Mouse (Mus musculus) lung, adult 2 months (tissue): ENCODE data around the gene Pip4k2b. TPM values are rescaled to one million over a fixed set of nuclear protein-coding genes. Genes with fewer than 3 reads are reported as not detected.

Experiments
- DNase-seq: peaks from one replicate; pipeline ENCODE4 v3.0.0; 2022
- H3K4me1 ChIP-seq: fragments of 200-500 bp; 2 replicates; pipeline ENCODE4 v1.6.1; 2011; ENCODE audit warnings: low read length; ENCODE audit not compliant: control insufficient read depth, insufficient read depth
- H3K4me3 ChIP-seq: fragments of 200-500 bp; replicated peaks from 2 replicates; pipeline ENCODE3; 2011; ENCODE audit warnings: low read depth, mild to moderate bottlenecking, control low read depth, low read length; ENCODE audit errors: extremely low read depth
- CTCF ChIP-seq: fragments of 200-500 bp; IDR thresholded peaks from 2 replicates; pipeline ENCODE4 v1.5.1; 2011; ENCODE audit warnings: mild to moderate bottlenecking, low read length, control low read depth; ENCODE audit not compliant: insufficient read depth
- POLR2A ChIP-seq: fragments of 200-500 bp; IDR thresholded peaks from 2 replicates; pipeline ENCODE4 v1.6.1; 2011; ENCODE audit warnings: low read depth, mild to moderate bottlenecking, control low read depth, low read length, borderline replicate concordance; ENCODE audit errors: extremely low read depth
- WGBS: fragments of 180-500 bp; shearing (Covaris S2); methylation state at CpG from one replicate; pipeline ENCODE4 v1.1.7; 2018; 5-methylcytosine and 5-hydroxymethylcytosine counted together
- polyA plus RNA-seq: library from polyadenylated mRNA; depleted of rRNA; stranded (reverse); fragments of >200 nt; gene quantifications from 2 replicates; pipeline ENCODE4 v1.2.3, GENCODE M21; 2012; rRNA removed

Pip4k2b gene
- polyA plus RNA-seq, 1 experiment = 14.6 TPM

- TF ChIP-seq CTCF = no peak
- TF ChIP-seq POLR2A = no peak
- 85% methylated on average over 13 of the region's 13 CpGs for WGBS
- Histone ChIP-seq H3K4me1 (peaks cover 17% of the 10 kb centered on the region), H3K4me3 (no peak overlapping the region)
- no peak for DNase-seq
Measured at GRCm38 (mm10) chr11:97665431-97665830, 79.1 kb downstream of the Pip4k2b start.

Other genes starting within 250 kb of the Pip4k2b start
- 0.08 TPM in 1 of 2 replicates, not detected in the other for gene 4933428G20Rik, start 244.4 kb downstream of the Pip4k2b start, polyA plus RNA-seq
- gene Srcin1, start 168.5 kb downstream of the Pip4k2b start, polyA plus RNA-seq = 6.4 and 7.0 TPM in 2 replicates
- 6.4 and 12.3 TPM in 2 replicates for gene Epop, start 115.0 kb downstream of the Pip4k2b start, polyA plus RNA-seq
- 65.9 and 79.6 TPM in 2 replicates for gene Mllt6, start 81.3 kb downstream of the Pip4k2b start, polyA plus RNA-seq
- gene Cisd3, start 58.9 kb downstream of the Pip4k2b start, polyA plus RNA-seq = 26.4 and 34.0 TPM in 2 replicates
- gene Pcgf2, start 44.2 kb downstream of the Pip4k2b start, polyA plus RNA-seq = 65.9 and 81.9 TPM in 2 replicates
- gene Psmb3, start 41.3 kb downstream of the Pip4k2b start, polyA plus RNA-seq = 214 and 264 TPM in 2 replicates
- gene Cwc25, start 21.9 kb upstream of the Pip4k2b start, polyA plus RNA-seq = 7.0 and 11.6 TPM in 2 replicates
- 0.22 TPM in 1 of 2 replicates, not detected in the other for gene 1700001P01Rik, start 31.2 kb upstream of the Pip4k2b start, polyA plus RNA-seq
- gene Rpl23, start 37.7 kb upstream of the Pip4k2b start, polyA plus RNA-seq = 81.7 and 95.5 TPM in 2 replicates
- gene Lasp1, start 54.3 kb upstream of the Pip4k2b start, polyA plus RNA-seq = 120 and 137 TPM in 2 replicates
- 2.8 and 4.5 TPM in 2 replicates for gene B230217C12Rik, start 96.1 kb upstream of the Pip4k2b start, polyA plus RNA-seq
- gene Fbxo47, start 139.4 kb upstream of the Pip4k2b start, polyA plus RNA-seq = 0.16 and 0.36 TPM in 2 replicates
- gene Plxdc1, start 241.7 kb upstream of the Pip4k2b start, polyA plus RNA-seq = 18.5 and 20.9 TPM in 2 replicates